Mouse (Mus musculus): Measurements from ENCODE around the gene Sbk3.

Sbk3 gene

GRCm38 (mm10) chr7:4933103-4933502 lies 37.9 kb downstream of the Sbk3 start:
- no peak for DNase-seq (ENCODE audit: low read depth, low spot score)

GRCm38 (mm10) chr7:4928323-4928722 lies 42.6 kb downstream of the Sbk3 start:
- no peak for DNase-seq (ENCODE audit: low read depth, low spot score)

GRCm38 (mm10) chr7:4927711-4928110 lies 43.3 kb downstream of the Sbk3 start:
- no peak for DNase-seq (ENCODE audit: low read depth, low spot score)

GRCm38 (mm10) chr7:4926849-4927248 lies 44.1 kb downstream of the Sbk3 start:
- DNase-seq (ENCODE audit: low read depth, low spot score) = no peak

GRCm38 (mm10) chr7:4925441-4926381 lies 45.3 kb downstream of the Sbk3 start, which contains the start of gene Ssc5d:
Ssc5d (plus strand) TSS chr7:4925785.
- peak; percentile 23 for DNase-seq (ENCODE audit: low read depth, low spot score)

GRCm38 (mm10) chr7:4924891-4925301 lies 46.1 kb downstream of the Sbk3 start:
- peak; percentile 75 for DNase-seq (ENCODE audit: low read depth, low spot score)

- peak; percentile 28 for DNase-seq (ENCODE audit: low read depth, low spot score)
Observed at GRCm38 (mm10) chr7:4924483-4924882, 46.5 kb downstream of the Sbk3 start.

GRCm38 (mm10) chr7:4923586-4924364 lies 47.2 kb downstream of the Sbk3 start:
- DNase-seq (ENCODE audit: low read depth, low spot score) = peak; percentile 37

- peak; percentile 87 for DNase-seq (ENCODE audit: low read depth, low spot score)
Observed at GRCm38 (mm10) chr7:4922931-4923565, 47.9 kb downstream of the Sbk3 start.

- DNase-seq (ENCODE audit: low read depth, low spot score) = peak; percentile 84
Observed at GRCm38 (mm10) chr7:4922508-4922907, 48.5 kb downstream of the Sbk3 start.

GRCm38 (mm10) chr7:4921824-4922482 lies 49.0 kb downstream of the Sbk3 start, which contains the start of gene Nat14:
Nat14 (plus strand) TSS chr7:4922028.
- no peak for DNase-seq (ENCODE audit: low read depth, low spot score)

GRCm38 (mm10) chr7:4920976-4921823 lies 49.8 kb downstream of the Sbk3 start:
- DNase-seq (ENCODE audit: low read depth, low spot score) = no peak

GRCm38 (mm10) chr7:4920496-4920895 lies 50.5 kb downstream of the Sbk3 start:
- no peak for DNase-seq (ENCODE audit: low read depth, low spot score)

GRCm38 (mm10) chr7:4919971-4920370 lies 51.0 kb downstream of the Sbk3 start:
- no peak for DNase-seq (ENCODE audit: low read depth, low spot score)

- DNase-seq (ENCODE audit: low read depth, low spot score) = no peak
Observed at GRCm38 (mm10) chr7:4919096-4919495, 51.9 kb downstream of the Sbk3 start.

- no peak for DNase-seq (ENCODE audit: low read depth, low spot score)
Observed at GRCm38 (mm10) chr7:4918681-4919080, 52.3 kb downstream of the Sbk3 start.

- no peak for DNase-seq (ENCODE audit: low read depth, low spot score)
Observed at GRCm38 (mm10) chr7:4917494-4917893, 53.5 kb downstream of the Sbk3 start.

- DNase-seq (ENCODE audit: low read depth, low spot score) = no peak
Observed at GRCm38 (mm10) chr7:4915669-4916416, 55.1 kb downstream of the Sbk3 start.
